Mouse (Mus musculus): ENCODE results near the gene Lmbr1l. TPM values are rescaled to one million over a fixed set of nuclear protein-coding genes. Genes with fewer than 3 reads are reported as not detected.

The Lmbr1l gene
- total RNA-seq, 2 experiments from 2014 or later = 12.1 to 14.0 TPM

DNA sequence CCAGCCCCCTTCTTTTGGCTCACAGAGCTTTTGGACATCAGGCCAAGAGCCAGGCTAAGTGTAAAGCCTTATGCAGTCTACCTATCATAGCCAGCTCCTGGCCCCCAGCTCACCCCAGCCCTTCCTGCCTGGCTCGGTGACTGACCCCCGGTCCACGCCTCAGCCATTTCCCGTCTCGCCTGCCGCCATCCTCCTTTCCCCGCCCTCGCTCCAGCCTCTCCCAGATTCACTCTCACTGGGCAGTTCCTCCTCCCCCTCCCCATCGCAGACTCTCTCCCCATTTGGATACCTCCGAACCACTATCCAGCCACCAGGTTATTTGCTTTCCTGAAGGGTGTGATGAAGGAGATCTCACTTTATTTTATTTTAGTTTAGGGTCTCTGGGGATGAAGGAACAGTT is 20.5 kb downstream of the Lmbr1l start:
- no peak for DNase-seq (ENCODE audit: low spot score in 2 of 2)

GRCm38 (mm10) chr15:98895635-98896589 is 22.1 kb downstream of the Lmbr1l start:
- DNase-seq (ENCODE audit: low spot score in 2 of 2) = peak; percentile 55 to 60

- no peak for DNase-seq (ENCODE audit: low spot score in 2 of 2)
These were observed 23.0 kb downstream of the Lmbr1l start for GRCm38 (mm10) chr15:98894746-98895634.

GRCm38 (mm10) chr15:98893940-98894745 is 23.9 kb downstream of the Lmbr1l start, which contains the start of gene Rhebl1:
Gene Rhebl1, minus strand, starts transcription at chr15:98894540.
- DNase-seq (ENCODE audit: low spot score in 2 of 2) = peak; percentile 53 to 57

DNA sequence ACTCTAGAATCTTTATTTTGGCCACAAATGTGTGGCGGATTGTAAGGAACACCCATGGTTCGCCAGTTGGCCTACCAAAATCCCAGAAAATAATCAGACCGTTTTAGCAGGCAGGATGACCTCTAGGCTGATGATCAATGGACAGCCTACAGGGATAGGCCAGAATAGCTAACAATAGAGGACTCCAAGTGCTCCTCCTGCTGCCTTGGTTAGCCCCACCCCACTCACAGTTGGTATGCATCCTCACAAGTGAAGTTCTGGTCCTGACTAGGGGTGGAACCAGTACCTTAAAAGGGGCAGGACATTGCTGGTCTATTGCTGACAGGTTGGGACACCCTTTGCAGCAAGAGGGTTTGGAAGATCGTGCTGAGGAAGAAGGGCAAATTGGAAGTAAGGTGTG is 25.0 kb downstream of the Lmbr1l start:
- no peak for DNase-seq (ENCODE audit: low spot score in 2 of 2)

GRCm38 (mm10) chr15:98891907-98892606 is 26.0 kb downstream of the Lmbr1l start:
- no peak for DNase-seq (ENCODE audit: low spot score in 2 of 2)

DNA sequence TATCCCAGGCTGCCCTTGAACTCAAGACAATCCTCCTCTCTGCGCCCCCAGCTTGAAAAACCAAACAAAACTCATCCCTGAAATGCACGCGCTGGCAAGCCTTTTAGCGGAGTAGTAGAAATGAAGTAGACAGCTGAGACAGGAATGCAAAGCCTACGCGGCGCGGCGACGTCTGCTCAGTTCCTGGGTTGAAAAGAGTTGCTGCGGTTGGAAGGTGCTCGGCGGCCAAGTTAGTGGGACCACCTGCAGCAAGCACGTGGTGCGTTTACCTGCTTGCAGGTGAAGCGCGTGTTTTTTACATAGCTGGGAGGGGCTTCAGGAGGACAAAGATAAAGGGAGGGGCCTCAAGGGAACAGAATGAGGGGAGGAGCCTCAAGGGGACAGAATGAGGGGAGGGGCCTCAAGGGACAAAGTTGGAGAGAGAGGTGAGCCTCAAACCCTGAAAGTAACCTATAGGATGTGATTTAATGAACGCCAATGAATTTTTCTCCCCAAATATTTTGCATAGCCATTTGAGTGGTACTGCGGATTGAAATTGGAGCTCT is 26.8 kb downstream of the Lmbr1l start:
- DNase-seq (ENCODE audit: low spot score in 2 of 2) = no peak

- DNase-seq (ENCODE audit: low spot score in 2 of 2) = no peak
These were observed 30.5 kb downstream of the Lmbr1l start for GRCm38 (mm10) chr15:98887526-98887925.

DNA sequence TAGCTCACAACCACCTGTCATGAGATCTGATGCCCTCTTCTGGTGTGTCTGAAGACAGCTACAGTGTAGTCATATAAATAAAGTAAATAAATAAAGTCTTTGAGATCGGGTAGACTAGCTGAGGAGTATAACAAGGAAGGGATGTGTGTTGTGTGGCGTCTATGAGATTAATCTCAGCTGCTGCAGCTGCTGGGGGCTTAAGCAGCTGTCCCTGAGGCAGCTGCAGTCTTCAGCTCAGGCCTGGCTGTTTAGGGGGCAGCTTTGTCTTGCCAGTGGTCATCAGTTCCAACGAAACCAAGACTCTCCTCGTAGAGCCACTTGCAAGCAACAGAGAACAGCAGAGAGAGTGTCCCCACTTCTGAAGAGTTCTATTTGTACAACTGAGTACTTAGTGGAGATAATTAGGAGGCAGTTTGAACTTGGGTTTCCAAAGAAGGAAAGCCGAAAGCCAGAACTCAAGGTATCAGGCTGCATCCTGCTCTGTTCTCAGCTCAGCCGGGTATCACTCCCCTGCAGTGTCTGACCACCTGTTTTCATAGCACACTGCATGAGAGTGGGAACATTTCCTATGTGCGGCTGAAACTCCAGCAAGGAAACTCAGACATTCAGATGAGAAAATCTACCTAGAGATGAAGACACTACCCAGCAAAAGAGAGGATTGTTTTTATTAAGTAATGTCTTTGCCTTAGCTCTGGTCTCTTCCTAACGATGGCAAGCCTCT is 31.2 kb downstream of the Lmbr1l start:
- no peak for DNase-seq (ENCODE audit: low spot score in 2 of 2)

DNA sequence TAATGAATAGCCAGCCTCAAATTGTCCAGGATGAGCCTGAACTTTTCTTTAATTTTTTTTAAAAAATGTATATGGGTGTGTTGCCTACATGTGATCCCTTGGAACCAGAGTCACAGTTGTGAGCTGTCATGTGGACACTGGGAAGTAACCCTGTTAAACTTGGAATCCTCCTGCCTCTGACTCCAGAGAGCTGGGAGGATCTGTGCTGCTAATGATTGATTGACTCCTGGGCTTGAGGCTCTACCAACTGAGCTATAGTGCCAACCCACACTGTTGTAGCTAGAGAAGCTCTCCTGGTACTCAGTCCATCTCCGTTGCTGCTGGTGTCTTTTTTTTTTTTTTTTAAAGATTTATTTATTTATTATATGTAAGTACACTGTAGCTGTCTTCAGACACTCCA is 33.9 kb downstream of the Lmbr1l start:
- DNase-seq (ENCODE audit: low spot score in 2 of 2) = no peak

DNA sequence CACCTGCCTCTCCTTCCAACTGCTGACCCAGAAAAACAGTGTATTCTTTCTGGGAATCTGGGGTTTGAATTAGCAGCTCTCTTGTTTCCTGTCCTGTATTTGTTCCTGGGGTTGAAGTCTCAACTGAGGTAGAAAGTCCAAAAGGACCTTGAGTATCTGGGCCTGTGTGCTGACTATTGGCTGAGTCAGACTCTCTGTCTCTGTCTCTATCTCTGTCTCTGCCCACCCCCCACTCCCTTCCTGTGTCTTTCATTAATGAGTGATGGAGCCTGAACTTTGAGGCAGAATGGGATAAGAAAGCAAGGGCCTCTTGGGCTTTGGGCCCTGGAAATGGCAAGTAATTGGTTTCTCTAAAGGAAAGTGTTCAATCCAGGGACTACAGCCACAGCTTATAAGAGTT is 34.4 kb downstream of the Lmbr1l start:
- no peak for DNase-seq (ENCODE audit: low spot score in 2 of 2)

GRCm38 (mm10) chr15:98881656-98882008 is 36.4 kb downstream of the Lmbr1l start:
- DNase-seq (ENCODE audit: low spot score in 2 of 2) = no peak

DNA sequence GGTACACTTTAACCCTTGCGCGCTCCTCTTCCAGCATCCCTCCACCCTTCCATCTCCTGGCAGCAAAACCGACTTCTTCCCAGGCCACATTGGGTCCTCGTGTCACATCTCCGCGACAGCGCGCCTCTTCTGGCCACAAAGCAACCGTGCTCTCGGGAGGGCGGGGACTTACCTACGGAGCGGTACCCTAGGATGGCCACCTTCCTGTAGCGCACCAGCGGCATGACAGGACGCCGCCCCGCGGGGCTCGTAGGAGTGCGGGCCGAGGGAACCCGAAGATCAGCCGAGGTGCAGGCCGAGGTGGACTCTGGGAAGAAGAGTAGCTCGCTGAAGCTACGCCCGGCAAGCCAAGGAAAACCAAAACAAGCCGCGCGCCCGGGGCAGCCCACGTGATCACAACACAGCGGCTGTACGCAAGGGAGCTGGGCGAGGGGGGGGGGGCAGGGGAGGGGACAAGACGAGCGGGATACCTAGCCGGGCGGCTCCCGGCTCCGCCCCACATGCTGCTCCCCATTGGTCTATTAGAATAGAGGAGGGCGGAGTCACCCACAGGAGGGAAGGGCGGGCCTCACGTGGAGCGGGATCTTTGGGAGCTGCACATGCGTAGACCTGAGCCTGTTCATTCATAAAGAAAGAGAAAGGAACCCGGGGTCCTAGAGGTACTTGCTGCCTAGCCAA is 36.9 kb downstream of the Lmbr1l start:
- DNase-seq (ENCODE audit: low spot score in 2 of 2) = peak; percentile 78 to 81

- DNase-seq (ENCODE audit: low spot score in 2 of 2) = peak in 1 of 2 experiments; percentile 63
These were observed 40.7 kb downstream of the Lmbr1l start for GRCm38 (mm10) chr15:98877331-98877730.

DNA sequence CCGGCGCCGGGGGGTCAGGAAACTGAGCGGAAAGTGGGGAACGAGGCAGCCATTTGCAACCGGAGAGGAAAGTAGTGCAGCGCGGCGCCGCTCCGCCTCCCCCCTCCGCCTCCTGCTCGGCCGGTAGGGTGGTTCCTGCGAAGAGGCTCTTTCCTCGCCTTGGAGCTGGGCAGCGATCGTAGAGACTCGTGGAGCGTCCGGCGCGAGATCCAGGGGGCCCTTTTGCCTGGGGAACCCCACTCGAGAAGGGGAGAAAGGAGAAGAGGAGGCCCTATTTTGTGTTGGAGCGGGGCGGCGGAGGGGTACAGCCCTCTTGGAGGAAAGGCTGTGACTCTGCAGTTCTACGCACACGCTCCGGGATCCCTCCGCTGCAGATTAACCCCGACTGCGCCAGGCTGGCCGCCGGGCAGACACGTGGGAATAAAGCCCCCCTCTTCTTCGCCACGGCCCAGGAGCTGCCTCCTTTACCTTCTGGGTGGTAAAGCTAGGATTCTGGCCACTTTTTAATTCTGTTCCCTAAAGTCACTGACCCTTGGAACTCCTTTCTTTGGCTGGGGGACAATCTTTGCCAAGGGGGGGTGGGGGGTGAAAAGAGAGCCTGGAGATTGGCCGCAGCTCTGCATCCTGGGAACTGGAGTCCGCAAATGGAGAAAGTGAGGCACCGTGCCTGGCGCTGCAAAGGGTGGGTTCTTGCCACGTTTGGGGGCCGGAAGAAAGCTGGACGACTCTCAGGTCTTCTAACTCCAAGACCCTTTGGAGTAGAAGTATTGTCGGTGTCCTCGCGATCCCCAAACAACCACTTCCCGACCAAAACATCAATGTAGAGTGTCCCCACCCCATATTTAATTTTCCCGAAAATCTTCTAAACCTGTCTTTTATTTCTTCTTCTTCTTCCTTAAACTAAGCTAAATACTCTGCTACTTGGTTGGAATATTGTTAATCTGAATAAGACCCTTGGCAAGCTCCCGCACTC is 45.8 kb downstream of the Lmbr1l start:
- DNase-seq (ENCODE audit: low spot score in 2 of 2) = peak; percentile 85 to 88

- DNase-seq (ENCODE audit: low spot score in 2 of 2) = peak in 1 of 2 experiments; percentile 51
These were observed 46.7 kb downstream of the Lmbr1l start, which contains the start of gene Kmt2d for GRCm38 (mm10) chr15:98871070-98871915. Gene Kmt2d, minus strand, starts transcription at chr15:98871204.

Data from adrenal gland, adult 18-20 months (tissue).